Mouse (Mus musculus) monocyte, adult 2 months (primary cell): ENCODE results near the gene Txnl4b.

ENCODE experiments used
- DNase-seq, 2 experiments: peaks; one replicate each; pipeline ENCODE4 v3.0.0; 2022; ENCODE audit warnings: low spot score in 2 of 2, low read depth in 1 of 2

Txnl4b gene

GRCm38 (mm10) chr8:109593117-109593788 is 27.6 kb downstream of the Txnl4b start:
- no peak for DNase-seq

- peak in 1 of 2 experiments; percentile 51 for DNase-seq
Measured at GRCm38 (mm10) chr8:109595854-109596253, 30.2 kb downstream of the Txnl4b start.

GRCm38 (mm10) chr8:109606725-109607124 is 41.0 kb downstream of the Txnl4b start:
- DNase-seq, result no peak

- DNase-seq, result no peak
Measured at GRCm38 (mm10) chr8:109607650-109608049, 42.0 kb downstream of the Txnl4b start.

- peak; percentile 88 to 92 for DNase-seq
Measured at GRCm38 (mm10) chr8:109608271-109609152, 42.8 kb downstream of the Txnl4b start, which contains the start of gene Dhodh. Gene Dhodh, minus strand, starts transcription at chr8:109608673.

GRCm38 (mm10) chr8:109609153-109609502 is 43.4 kb downstream of the Txnl4b start:
- DNase-seq, result no peak

- no peak for DNase-seq
Measured at GRCm38 (mm10) chr8:109614243-109615210, 48.8 kb downstream of the Txnl4b start, which contains the start of gene Pkd1l3. Gene Pkd1l3, plus strand, starts transcription at chr8:109614517.

- no peak for DNase-seq
Measured at GRCm38 (mm10) chr8:109615569-109615968, 49.9 kb downstream of the Txnl4b start.
